ENCODE assay signal across 25 mouse cellular contexts in genomic region chr14:106100858-106101257, GRCm38 (mm10). TPM values are rescaled to one million over a fixed set of nuclear protein-coding genes. Genes with fewer than 3 reads are reported as not detected.
"Had no signal": no experiment of that assay in that cellular context is flagged by ENCODE, and none has a peak within 500 bp of the region (broad histone marks: within the 10 kb centered on the region; RNA-seq: fewer than 3 reads in every experiment).

No protein-coding gene starts in this region.

- H3K27ac ChIP-seq: liver, embryonic 15.5 days; lung, embryonic 15.5 days; midbrain, embryonic 10.5 days; midbrain, embryonic 12.5 days; neural tube, embryonic 12.5 days; stomach, embryonic 15.5 days; stomach, postnatal 0 days had no signal

- H3K27me3 ChIP-seq: liver, embryonic 15.5 days; lung, embryonic 15.5 days; midbrain, embryonic 12.5 days; neural tube, embryonic 12.5 days; stomach, embryonic 15.5 days had no signal

- H3K9me3 ChIP-seq: liver, embryonic 15.5 days; lung, embryonic 15.5 days; midbrain, embryonic 12.5 days; neural tube, embryonic 12.5 days; stomach, embryonic 15.5 days had no signal

- H3K9ac ChIP-seq: liver, embryonic 15.5 days; liver, postnatal 0 days; lung, embryonic 15.5 days; midbrain, embryonic 12.5 days; neural tube, embryonic 12.5 days; stomach, embryonic 15.5 days had no signal

- DNase-seq: liver, postnatal 0 days; lung, adult 2 months; lung, postnatal 14 days; lung, postnatal 36 days; midbrain, embryonic 14.5 days; right cerebral cortex, postnatal 14 days; thymus, adult 18-20 months; thymus, postnatal 14 days; thymus, postnatal 36 days had no signal

- H3K36me3 ChIP-seq: liver, embryonic 15.5 days; lung, embryonic 15.5 days; midbrain, embryonic 10.5 days; midbrain, embryonic 12.5 days; neural tube, embryonic 12.5 days; stomach, embryonic 15.5 days had no signal

- ATAC-seq: liver, postnatal 0 days; lung, postnatal 0 days had no signal

- H3K4me2 ChIP-seq: liver, embryonic 15.5 days; lung, embryonic 15.5 days; midbrain, embryonic 12.5 days; neural tube, embryonic 12.5 days; stomach, embryonic 15.5 days had no signal

- H3K4me1 ChIP-seq: liver, embryonic 15.5 days; lung, embryonic 15.5 days; midbrain, embryonic 10.5 days; midbrain, embryonic 12.5 days; neural tube, embryonic 12.5 days; stomach, embryonic 15.5 days had no signal

- H3K4me3 ChIP-seq: liver, embryonic 15.5 days; lung, embryonic 15.5 days; midbrain, embryonic 10.5 days; midbrain, embryonic 12.5 days; neural tube, embryonic 12.5 days; stomach, embryonic 15.5 days had no signal

RNA-seq across cellular contexts. Expression of gene Trim52, which starts 5.1 kb away (rescaled TPM):
- total RNA-seq: megakaryocyte, adult 5-6 weeks; megakaryocyte-erythroid progenitor cell, adult 5-6 weeks; midbrain, postnatal 0 days; monocyte, adult 5-6 weeks; neutrophil, adult 5-6 weeks had no signal
- polyA plus RNA-seq: liver, embryonic 15.5 days; liver, postnatal 0 days; lung, adult 2 months; lung, embryonic 15.5 days; lung, postnatal 0 days; midbrain, embryonic 10.5 days; midbrain, embryonic 12.5 days; midbrain, embryonic 14.5 days; midbrain, postnatal 0 days; neural tube, embryonic 12.5 days; neural tube, embryonic 14.5 days; spleen, adult 2 months; stomach, embryonic 15.5 days; stomach, postnatal 0 days; thymus, postnatal 0 days had no signal
